In the genomic region with DNA sequence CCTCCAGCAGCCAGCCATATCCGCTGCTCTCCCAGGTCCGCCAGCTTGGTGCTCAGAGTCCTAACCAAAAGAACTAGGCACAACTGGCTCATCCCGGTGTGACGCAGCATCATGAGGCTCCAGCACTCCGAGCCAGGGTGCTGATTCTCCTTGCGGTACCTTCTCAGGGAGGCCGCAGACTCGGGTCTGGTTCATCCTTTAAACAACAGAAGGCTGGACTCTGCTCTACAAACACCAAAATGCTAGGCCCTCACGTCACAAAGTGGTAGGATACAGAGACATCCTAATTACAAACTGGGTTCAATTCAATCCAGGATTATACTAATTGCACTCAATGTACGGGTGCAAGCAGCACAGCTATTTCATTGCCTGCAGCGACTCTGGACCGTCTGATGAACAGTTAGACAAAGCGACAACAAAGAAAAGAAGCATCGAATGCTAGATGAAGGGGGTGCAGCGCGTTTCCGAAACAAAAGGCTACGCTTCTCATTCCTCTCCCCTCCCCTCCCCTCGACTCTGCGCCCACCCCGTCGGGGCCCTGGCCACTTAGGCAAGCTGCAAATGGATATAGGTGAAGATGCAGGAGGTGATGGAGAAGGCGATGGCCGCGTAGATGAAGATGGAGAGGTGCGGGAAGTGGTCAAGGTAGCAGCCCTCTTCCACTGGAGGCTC, we compare ENCODE assay signal across 8 mouse cellular contexts. TPM values are rescaled to one million over a fixed set of nuclear protein-coding genes. Genes with fewer than 3 reads are reported as not detected.
A peak's percentile ranks its signal among the peaks of the same experiment; 100 is the strongest.
DNase-seq lines count a peak whose midpoint lies in the region; ATAC-seq lines count a peak whose summit lies in the region.

No protein-coding gene starts in this region.

- peak overlapping the region; percentile 73 for H3K4me2 ChIP-seq in neural tube, embryonic 12.5 days (replicated peaks)

- H3K4me3 ChIP-seq in neural tube, embryonic 12.5 days = peak overlapping the region; percentile 70

- H3K27ac ChIP-seq in neural tube, embryonic 12.5 days = peak overlapping the region; percentile 69

- H3K4me1 ChIP-seq in neural tube, embryonic 12.5 days = peaks cover 18% of the 10 kb centered on the region

- intact Hi-C loops in left cerebral cortex, postnatal 14 days (cut with DNase I) = loop anchor here (10.0 kb wide), 1 partner anchor 292 kb away; no protein-coding TSS in a partner anchor

- 5% methylated on average over 26 of the region's 26 CpGs for WGBS in neural tube, embryonic 12.5 days

- H3K9me3 ChIP-seq in neural tube, embryonic 12.5 days = no peaks in the 10 kb centered on the region

- DNase-seq in gastrocnemius, postnatal 10 days = peak; percentile 5
- DNase-seq in gastrocnemius, adult 8-10 months (ENCODE audit: low spot score in 2 of 2) = no peak
- peak; percentile 17 for DNase-seq in Muller cell, postnatal 12 days (ENCODE audit: inconsistent ontology term)
- DNase-seq in frontal cortex, postnatal 14 days (ENCODE audit: low spot score in 2 of 2) = peak; percentile 13 to 14
- DNase-seq in left cerebral cortex, postnatal 14 days (ENCODE audit: low spot score in 2 of 2) = peak; percentile 47 to 49
- no peak for DNase-seq in adipocyte (ENCODE audit: low spot score)
- DNase-seq in adrenal gland, postnatal 14 days = no peak

- ATAC-seq in neural tube, embryonic 12.5 days (ENCODE audit: low FRiP score, low read depth) = peak; percentile 41

- H3K9ac ChIP-seq in neural tube, embryonic 12.5 days = peak overlapping the region; percentile 88

- H3K27me3 ChIP-seq in neural tube, embryonic 12.5 days (replicated peaks) = no peaks in the 10 kb centered on the region

- H3K36me3 ChIP-seq in neural tube, embryonic 12.5 days = peaks cover 11% of the 10 kb centered on the region

RNA-seq across cellular contexts. Expression of a gene that starts 0.7 kb away (rescaled TPM):
- total RNA-seq in gastrocnemius, postnatal 10 days (2021) = 1 to 10 TPM; 4.0 to 5.5 TPM
- under 1 TPM in 2 of 4 experiments, not detected in 2; 0.53 to 0.64 TPM for total RNA-seq in gastrocnemius, adult 8-10 months (2022)
- 100 to 1,000 TPM; 137 to 158 TPM for total RNA-seq in left cerebral cortex, postnatal 14 days (2021)
- polyA plus RNA-seq in neural tube, embryonic 12.5 days (2016; fragmentation: Nextera tagmentation; extraction: Ambion mirVana) = 399 and 411 TPM in 2 replicates
- 9.3 and 10.1 TPM in 2 replicates for total RNA-seq in adrenal gland, postnatal 14 days (2021)

RNA-seq across cellular contexts. Expression of a gene that starts 13.0 kb away (rescaled TPM):
- 10 to 100 TPM; 15.2 to 17.4 TPM for total RNA-seq in gastrocnemius, postnatal 10 days (2021)
- total RNA-seq in gastrocnemius, adult 8-10 months (2022) = 10 to 100 TPM in 3 of 4 experiments, 1 to 10 TPM in 1; 9.8 to 15.4 (median 13.4) TPM
- total RNA-seq in left cerebral cortex, postnatal 14 days (2021) = 10 to 100 TPM; 21.4 to 23.7 TPM
- polyA plus RNA-seq in neural tube, embryonic 12.5 days (2016; fragmentation: Nextera tagmentation; extraction: Ambion mirVana) = 38.1 and 39.5 TPM in 2 replicates
- total RNA-seq in adrenal gland, postnatal 14 days (2021) = 56.0 and 60.2 TPM in 2 replicates

RNA-seq across cellular contexts. Expression of a gene that starts 13.2 kb away (rescaled TPM):
- 1 to 10 TPM; 5.4 to 8.2 TPM for total RNA-seq in gastrocnemius, postnatal 10 days (2021)
- total RNA-seq in gastrocnemius, adult 8-10 months (2022) = 1 to 10 TPM; 3.6 to 6.5 (median 4.6) TPM
- total RNA-seq in left cerebral cortex, postnatal 14 days (2021) = 10 to 100 TPM; 11.2 to 12.5 TPM
- polyA plus RNA-seq in neural tube, embryonic 12.5 days (2016; fragmentation: Nextera tagmentation; extraction: Ambion mirVana) = 43.3 and 45.0 TPM in 2 replicates
- total RNA-seq in adrenal gland, postnatal 14 days (2021) = 23.2 and 24.4 TPM in 2 replicates

RNA-seq across cellular contexts. Expression of a gene that starts 28.4 kb away (rescaled TPM):
- total RNA-seq in gastrocnemius, postnatal 10 days (2021) = 10 to 100 TPM; 10.7 to 13.3 TPM
- 10 to 100 TPM in 1 of 4 experiments, 1 to 10 TPM in 3; 6.5 to 10.2 (median 8.3) TPM for total RNA-seq in gastrocnemius, adult 8-10 months (2022)
- total RNA-seq in left cerebral cortex, postnatal 14 days (2021) = 10 to 100 TPM; 18.8 to 20.6 TPM
- polyA plus RNA-seq in neural tube, embryonic 12.5 days (2016; fragmentation: Nextera tagmentation; extraction: Ambion mirVana) = 17.3 and 18.0 TPM in 2 replicates
- 28.3 and 29.5 TPM in 2 replicates for total RNA-seq in adrenal gland, postnatal 14 days (2021)

RNA-seq across cellular contexts. Expression of a gene that starts 49.8 kb away (rescaled TPM):
- total RNA-seq in gastrocnemius, postnatal 10 days (2021) = 100 to 1,000 TPM; 158 to 183 TPM
- total RNA-seq in gastrocnemius, adult 8-10 months (2022) = 100 to 1,000 TPM; 119 to 137 (median 127) TPM
- 100 to 1,000 TPM; 100 to 103 TPM for total RNA-seq in left cerebral cortex, postnatal 14 days (2021)
- polyA plus RNA-seq in neural tube, embryonic 12.5 days (2016; fragmentation: Nextera tagmentation; extraction: Ambion mirVana) = 210 and 223 TPM in 2 replicates
- total RNA-seq in adrenal gland, postnatal 14 days (2021) = 234 and 249 TPM in 2 replicates

Comparison
In these comparisons a context has a peak if more than half of its experiments do, and no peak if none do; other contexts are left out.
1. DNase-seq: peak in gastrocnemius, postnatal 10 days (single experiment), Muller cell, postnatal 12 days (single experiment), frontal cortex, postnatal 14 days (2 of 2) and left cerebral cortex, postnatal 14 days (2 of 2); none in gastrocnemius, adult 8-10 months (0 of 2), adipocyte (single experiment) and adrenal gland, postnatal 14 days (single experiment).
2. RNA of a gene that starts 0.7 kb away (total RNA-seq): 137 to 158 TPM in left cerebral cortex, postnatal 14 days; 9.3 to 10.1 TPM in adrenal gland, postnatal 14 days, 4.0 to 5.5 TPM in gastrocnemius, postnatal 10 days and 0.53 to 0.64 TPM in gastrocnemius, adult 8-10 months; every median in the first group is over 10 times any median in the second.